Mouse (Mus musculus): ENCODE results near the gene Hint3.
A peak's percentile ranks its signal among the peaks of the same experiment; 100 is the strongest.

The Hint3 gene

DNA sequence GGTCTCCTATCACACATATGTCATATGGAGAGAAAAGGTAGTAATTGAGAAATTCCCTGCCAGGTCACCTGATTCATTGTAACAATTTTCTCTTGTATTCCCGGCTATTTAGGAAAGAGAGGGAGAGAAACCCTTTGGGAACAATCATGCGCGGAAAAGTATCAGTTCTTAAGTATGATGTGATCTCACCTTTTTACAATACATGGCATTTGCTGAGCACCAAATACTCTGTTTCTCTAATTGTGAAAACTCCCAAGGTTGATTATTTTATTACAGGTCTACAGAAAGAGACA, 10.6 kb downstream of the Hint3 start:
- DNase-seq (ENCODE audit: low read depth, low spot score): no peak
- Histone ChIP-seq H3K27me3 (ENCODE audit: control insufficient read depth, insufficient read depth, low read length, poor library complexity, severe bottlenecking) (no peaks in the 10 kb centered on the region), H3K36me3 (ENCODE audit: control insufficient read depth, insufficient read depth, low read length, poor library complexity, severe bottlenecking) (no peaks in the 10 kb centered on the region)

DNA sequence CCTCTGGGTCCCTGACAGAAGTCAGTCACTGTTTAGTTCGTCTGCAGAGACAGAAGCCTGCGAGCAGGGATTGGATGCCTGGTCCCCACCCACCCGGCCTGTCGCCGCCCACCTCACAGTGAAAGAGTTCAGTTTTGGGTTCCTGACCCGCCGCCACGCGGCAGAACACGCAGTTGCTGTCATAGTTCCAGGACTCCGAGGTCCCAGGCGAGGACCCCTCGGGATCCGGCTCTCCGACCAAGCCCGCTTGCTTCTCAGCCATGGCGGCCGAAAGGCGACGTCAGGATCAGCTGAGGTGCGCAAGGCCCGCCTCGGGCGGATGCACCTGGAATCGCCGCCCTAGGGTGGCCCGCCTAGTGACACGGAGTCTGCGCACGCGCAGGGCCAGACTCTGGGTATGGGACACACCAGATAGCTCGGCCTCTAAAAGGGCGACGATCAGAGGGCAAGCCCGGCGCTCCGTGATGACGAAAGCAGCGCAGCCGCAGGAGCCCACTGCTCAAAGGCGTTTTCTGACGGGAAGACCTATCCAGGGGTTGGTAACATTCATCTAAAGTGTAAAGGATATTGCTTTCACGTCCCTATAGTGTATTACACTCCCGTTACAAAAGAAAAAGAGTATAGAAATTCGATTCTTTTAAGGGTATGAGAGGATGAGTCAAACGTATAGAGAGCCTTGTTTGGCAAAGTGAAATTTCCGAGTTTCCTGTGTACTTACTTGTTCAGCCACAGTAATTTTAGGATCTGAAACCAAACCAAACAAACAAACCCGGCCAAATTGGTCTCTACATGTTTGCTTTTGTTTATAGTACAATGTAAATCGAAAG, 11.1 kb downstream of the Hint3 start:
- H3K36me3 ChIP-seq (ENCODE audit: control insufficient read depth, insufficient read depth, low read length, poor library complexity, severe bottlenecking): no peaks in the 10 kb centered on the region

DNA sequence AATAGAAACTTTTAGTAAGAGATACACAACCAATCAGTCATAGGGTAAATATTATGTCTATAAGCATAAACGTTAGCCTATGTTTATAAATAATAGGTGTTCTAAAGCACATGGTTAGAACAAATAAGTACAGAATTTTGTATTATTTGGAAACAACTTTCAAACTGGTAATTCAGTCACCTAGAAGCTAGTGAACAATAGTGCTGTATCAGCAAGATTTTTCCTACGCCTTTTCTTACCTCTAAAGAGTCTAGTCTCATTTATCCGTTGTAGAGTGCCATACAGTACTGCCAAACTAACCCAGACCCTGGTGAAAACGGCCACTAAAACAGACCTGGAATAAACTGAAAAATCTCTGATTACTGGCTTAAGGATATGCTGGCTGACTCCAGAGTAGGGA, 16.4 kb downstream of the Hint3 start:
- H3K27me3 ChIP-seq (ENCODE audit: control insufficient read depth, insufficient read depth, low read length, poor library complexity, severe bottlenecking): no peaks in the 10 kb centered on the region
- no peak for DNase-seq (ENCODE audit: low read depth, low spot score)
- peaks cover 2% of the 10 kb centered on the region; the same call in 1 of the 2 replicates for H3K36me3 ChIP-seq (ENCODE audit: control insufficient read depth, insufficient read depth, low read length, poor library complexity, severe bottlenecking)

More for the DNA sequence above, 11.1 kb downstream of the Hint3 start:
- DNase-seq (ENCODE audit: low read depth, low spot score): peak; percentile 99
- H3K27me3 ChIP-seq (ENCODE audit: control insufficient read depth, insufficient read depth, low read length, poor library complexity, severe bottlenecking): no peaks in the 10 kb centered on the region

GRCm38 (mm10) chr10:30609614-30610013, 19.8 kb downstream of the Hint3 start:
- Histone ChIP-seq H3K27me3 (ENCODE audit: control insufficient read depth, insufficient read depth, low read length, poor library complexity, severe bottlenecking) (no peaks in the 10 kb centered on the region), H3K36me3 (ENCODE audit: control insufficient read depth, insufficient read depth, low read length, poor library complexity, severe bottlenecking) (peaks cover 5% of the 10 kb centered on the region; the same call in 1 of the 2 replicates)
- no peak for DNase-seq (ENCODE audit: low read depth, low spot score)

DNA sequence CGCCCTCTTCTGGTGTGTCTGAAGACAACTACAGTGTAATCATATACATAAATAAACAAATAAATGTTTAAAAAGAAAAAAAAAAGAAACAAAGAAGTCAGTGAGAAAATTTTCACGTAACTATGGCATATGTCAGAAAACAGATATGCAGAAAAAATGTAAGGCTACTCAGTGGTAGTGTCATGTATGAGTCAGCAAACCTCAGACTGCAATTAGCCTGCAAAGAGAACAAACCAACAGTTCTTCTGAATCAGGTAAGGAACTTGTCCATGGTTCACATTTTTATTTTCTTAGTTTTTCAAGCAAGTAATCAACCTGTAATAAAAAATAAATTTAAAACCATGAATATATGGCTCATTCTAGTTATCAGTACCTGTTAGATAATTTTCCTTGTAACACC, 21.3 kb downstream of the Hint3 start:
- DNase-seq (ENCODE audit: low read depth, low spot score): no peak
- Histone ChIP-seq H3K36me3 (ENCODE audit: control insufficient read depth, insufficient read depth, low read length, poor library complexity, severe bottlenecking) (peaks cover 5% of the 10 kb centered on the region; the same call in 1 of the 2 replicates), H3K27me3 (ENCODE audit: control insufficient read depth, insufficient read depth, low read length, poor library complexity, severe bottlenecking) (no peaks in the 10 kb centered on the region)

DNA sequence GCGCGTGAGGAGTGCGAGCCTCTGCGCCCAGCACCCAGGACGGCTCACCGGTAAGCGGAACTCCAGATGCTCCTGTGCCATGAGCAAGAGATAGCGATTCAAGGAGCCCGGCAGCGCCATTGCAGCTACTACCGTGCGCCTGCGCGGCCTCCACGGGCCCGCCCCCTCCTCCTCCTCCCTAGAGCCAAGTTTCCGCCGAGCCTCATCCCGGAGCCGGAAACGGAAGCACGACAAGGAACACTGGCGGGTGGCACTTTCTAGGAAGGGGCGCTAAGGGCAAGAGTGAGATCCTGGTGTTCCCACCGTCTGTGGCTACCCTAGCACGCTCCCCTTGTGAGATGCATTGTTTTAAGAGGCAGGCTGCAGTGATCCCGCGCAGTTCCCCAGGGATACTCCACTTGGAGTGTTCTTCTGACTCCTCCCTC, 28.9 kb downstream of the Hint3 start, which contains the start of gene Trmt11:
Trmt11 (minus strand) TSS at position 208 of the 425 bp plus-strand sequence.
- peak; percentile 73 for DNase-seq (ENCODE audit: low read depth, low spot score)
- Histone ChIP-seq H3K27me3 (ENCODE audit: control insufficient read depth, insufficient read depth, low read length, poor library complexity, severe bottlenecking) (no peaks in the 10 kb centered on the region), H3K36me3 (ENCODE audit: control insufficient read depth, insufficient read depth, low read length, poor library complexity, severe bottlenecking) (0 out of 2 replicates have a peak, but pooled peaks cover 3% of the 10 kb centered on the region)

- Histone ChIP-seq H3K36me3 (ENCODE audit: control insufficient read depth, insufficient read depth, low read length, poor library complexity, severe bottlenecking) (no peaks in the 10 kb centered on the region), H3K27me3 (ENCODE audit: control insufficient read depth, insufficient read depth, low read length, poor library complexity, severe bottlenecking) (no peaks in the 10 kb centered on the region)
- no peak for DNase-seq (ENCODE audit: low read depth, low spot score)
These were observed 29.3 kb downstream of the Hint3 start for GRCm38 (mm10) chr10:30600094-30600534.

GRCm38 (mm10) chr10:30587037-30587436, 42.4 kb downstream of the Hint3 start:
- Histone ChIP-seq H3K27me3 (ENCODE audit: control insufficient read depth, insufficient read depth, low read length, poor library complexity, severe bottlenecking) (no peaks in the 10 kb centered on the region), H3K36me3 (ENCODE audit: control insufficient read depth, insufficient read depth, low read length, poor library complexity, severe bottlenecking) (0 out of 2 replicates have a peak, but pooled peaks cover 1% of the 10 kb centered on the region)
- DNase-seq (ENCODE audit: low read depth, low spot score): peak; percentile 33

- no peak for DNase-seq (ENCODE audit: low read depth, low spot score)
- 0 out of 2 replicates have a peak, but pooled peaks cover 1% of the 10 kb centered on the region for H3K36me3 ChIP-seq (ENCODE audit: control insufficient read depth, insufficient read depth, low read length, poor library complexity, severe bottlenecking)
- H3K27me3 ChIP-seq (ENCODE audit: control insufficient read depth, insufficient read depth, low read length, poor library complexity, severe bottlenecking): no peaks in the 10 kb centered on the region
These were observed 43.7 kb downstream of the Hint3 start for GRCm38 (mm10) chr10:30585691-30586090.

DNA sequence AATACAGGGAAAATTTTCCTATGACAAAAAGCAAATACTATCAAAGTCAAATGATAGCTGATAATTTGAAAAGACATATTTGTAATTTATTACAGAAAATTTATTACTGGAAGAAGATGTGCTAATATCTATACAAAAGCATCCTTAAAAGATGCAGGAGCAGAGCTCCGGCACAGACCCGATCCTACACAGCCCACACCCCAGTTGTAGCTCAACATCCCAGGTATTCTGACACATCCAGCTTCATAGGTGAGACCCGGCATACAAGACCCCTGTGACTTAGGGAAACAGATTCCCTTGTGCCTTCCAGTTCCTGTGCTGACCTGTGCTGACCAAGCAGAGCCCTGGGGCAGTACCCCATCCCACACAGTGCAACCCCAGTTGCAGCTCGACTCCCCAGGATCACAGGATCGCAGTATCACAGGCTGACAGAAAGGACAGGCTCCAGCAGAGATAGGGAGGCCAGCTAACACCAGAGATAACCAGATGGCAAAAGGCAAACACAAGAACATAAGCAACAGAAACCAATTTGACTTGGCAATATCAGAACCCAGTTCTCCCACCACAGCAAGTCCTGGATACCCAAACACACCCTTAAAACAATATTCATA, 51.7 kb downstream of the Hint3 start:
- Histone ChIP-seq H3K27me3 (ENCODE audit: control insufficient read depth, insufficient read depth, low read length, poor library complexity, severe bottlenecking) (no peaks in the 10 kb centered on the region), H3K36me3 (ENCODE audit: control insufficient read depth, insufficient read depth, low read length, poor library complexity, severe bottlenecking) (no peaks in the 10 kb centered on the region)
- no peak for DNase-seq (ENCODE audit: low read depth, low spot score)

DNA sequence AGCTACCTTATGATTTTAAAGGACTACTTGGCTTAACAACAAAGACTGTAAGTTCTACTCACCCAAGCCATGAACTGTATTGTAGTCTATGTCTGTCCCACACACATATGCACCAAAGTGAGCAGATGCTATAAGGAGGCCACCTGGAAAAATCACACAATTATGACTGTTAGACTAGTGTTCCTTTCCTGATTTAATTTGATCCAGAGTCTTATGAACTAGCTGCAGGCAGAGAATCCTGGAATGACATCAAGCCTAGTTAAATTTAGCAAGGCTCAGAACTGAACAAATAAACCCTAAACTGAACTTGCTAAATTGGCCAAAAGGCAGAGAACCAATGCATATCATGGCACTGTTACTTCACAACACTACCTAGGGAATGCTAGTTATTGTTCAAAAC, 63.1 kb downstream of the Hint3 start:
- peaks cover 5% of the 10 kb centered on the region; the same call in 1 of the 2 replicates for H3K36me3 ChIP-seq (ENCODE audit: control insufficient read depth, insufficient read depth, low read length, poor library complexity, severe bottlenecking)
- H3K27me3 ChIP-seq (ENCODE audit: control insufficient read depth, insufficient read depth, low read length, poor library complexity, severe bottlenecking): no peaks in the 10 kb centered on the region
- DNase-seq (ENCODE audit: low read depth, low spot score): no peak

GRCm38 (mm10) chr10:30564651-30565050, 64.8 kb downstream of the Hint3 start:
- H3K27me3 ChIP-seq (ENCODE audit: control insufficient read depth, insufficient read depth, low read length, poor library complexity, severe bottlenecking): no peaks in the 10 kb centered on the region
- no peak for DNase-seq (ENCODE audit: low read depth, low spot score)
- H3K36me3 ChIP-seq (ENCODE audit: control insufficient read depth, insufficient read depth, low read length, poor library complexity, severe bottlenecking): peaks cover 5% of the 10 kb centered on the region; the same call in 1 of the 2 replicates

Data from splenic B cell, adult 2 months (primary cell).